Mouse (Mus musculus) bone marrow macrophage, adult 2 months (primary cell): ENCODE data around the gene Cfap61. TPM values are rescaled to one million over a fixed set of nuclear protein-coding genes. Genes with fewer than 3 reads are reported as not detected.

Source experiments
- H3K27ac ChIP-seq: 2 replicates; pipeline ENCODE4 v1.5.1; 2012; ENCODE audit warnings: low read depth, low read length; ENCODE audit not compliant: insufficient read depth
- H3K4me1 ChIP-seq: 2 replicates; pipeline ENCODE4 v1.6.1; 2012; ENCODE audit warnings: low read length; ENCODE audit not compliant: control insufficient read depth, insufficient read depth
- H3K4me3 ChIP-seq: 2 replicates; pipeline ENCODE4 v1.5.1; 2012; ENCODE audit warnings: mild to moderate bottlenecking, low read length, moderate library complexity; ENCODE audit not compliant: insufficient read depth
- CTCF ChIP-seq: IDR thresholded peaks from 2 replicates; pipeline ENCODE4 v1.5.1; 2012; ENCODE audit warnings: low read depth, mild to moderate bottlenecking, low read length, moderate library complexity
- POLR2A ChIP-seq: IDR thresholded peaks from 2 replicates; pipeline ENCODE4 v1.6.1; 2012; ENCODE audit warnings: mild to moderate bottlenecking, low read depth, low read length, borderline replicate concordance
- polyA plus RNA-seq: library from polyadenylated mRNA; stranded (reverse); fragments of >200 nt; gene quantifications from 2 replicates; pipeline ENCODE4 v1.2.4, GENCODE M21; 2012; ENCODE audit not compliant: missing spikeins, insufficient read depth, insufficient read length

Gene Cfap61
- polyA plus RNA-seq, 1 experiment = not detected

DNA sequence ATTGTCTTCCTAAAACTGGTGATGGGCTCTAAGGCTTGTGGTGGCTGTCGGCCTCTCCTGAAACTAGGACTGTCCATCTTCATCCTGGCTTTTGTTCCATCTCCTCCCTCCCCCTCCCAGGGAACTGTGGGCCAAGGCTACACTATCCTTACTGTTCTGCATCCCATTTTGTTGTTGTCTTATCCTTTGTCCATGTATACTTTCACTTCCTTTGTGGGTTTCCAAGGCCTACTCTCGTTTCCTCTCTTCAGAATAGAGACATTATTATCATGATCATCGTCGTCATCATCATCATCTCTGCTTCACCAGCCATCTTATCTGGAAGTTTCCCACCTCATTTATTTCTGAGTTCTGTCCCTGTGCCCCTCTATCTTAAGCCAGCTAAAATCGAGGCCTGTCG, 199.7 kb downstream of the Cfap61 start:
- Histone ChIP-seq H3K4me3 (no peak overlapping the region), H3K27ac (no peak overlapping the region), H3K4me1 (no peaks in the 10 kb centered on the region)
- TF ChIP-seq CTCF (no peak), POLR2A (no peak)

- no peaks in the 10 kb centered on the region for H3K4me1 ChIP-seq
- no peak overlapping the region for H3K27ac ChIP-seq
- TF ChIP-seq CTCF (no peak), POLR2A (no peak)
- H3K4me3 ChIP-seq = no peak overlapping the region
Observed at GRCm38 (mm10) chr2:146140711-146141110, 206.1 kb downstream of the Cfap61 start.

DNA sequence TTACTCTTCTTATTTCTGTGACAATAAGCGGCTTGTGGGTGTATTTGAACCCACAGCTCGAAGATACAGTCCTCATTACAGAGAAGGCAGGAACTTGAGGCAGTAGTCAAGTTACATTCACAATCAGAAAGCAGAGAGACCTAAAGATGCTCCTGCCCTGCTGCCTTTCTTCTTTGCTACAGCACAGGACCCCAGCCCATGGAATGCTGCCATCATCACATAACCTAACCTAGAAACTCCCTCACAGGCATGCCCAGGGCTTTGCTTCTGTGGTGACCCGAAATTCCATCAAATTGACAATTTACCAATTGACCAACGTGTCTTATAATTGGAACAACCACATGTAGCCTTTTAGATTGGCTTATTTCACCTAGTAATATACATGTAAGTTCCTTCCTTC, 212.7 kb downstream of the Cfap61 start:
- Histone ChIP-seq H3K27ac (no peak overlapping the region), H3K4me3 (no peak overlapping the region), H3K4me1 (no peaks in the 10 kb centered on the region)
- no peak for TF ChIP-seq POLR2A
- no peak for TF ChIP-seq CTCF

- Histone ChIP-seq H3K27ac (no peak overlapping the region), H3K4me1 (no peaks in the 10 kb centered on the region), H3K4me3 (no peak overlapping the region)
- TF ChIP-seq CTCF (no peak), POLR2A (no peak)
Observed at GRCm38 (mm10) chr2:146147801-146148200, 213.2 kb downstream of the Cfap61 start.

DNA sequence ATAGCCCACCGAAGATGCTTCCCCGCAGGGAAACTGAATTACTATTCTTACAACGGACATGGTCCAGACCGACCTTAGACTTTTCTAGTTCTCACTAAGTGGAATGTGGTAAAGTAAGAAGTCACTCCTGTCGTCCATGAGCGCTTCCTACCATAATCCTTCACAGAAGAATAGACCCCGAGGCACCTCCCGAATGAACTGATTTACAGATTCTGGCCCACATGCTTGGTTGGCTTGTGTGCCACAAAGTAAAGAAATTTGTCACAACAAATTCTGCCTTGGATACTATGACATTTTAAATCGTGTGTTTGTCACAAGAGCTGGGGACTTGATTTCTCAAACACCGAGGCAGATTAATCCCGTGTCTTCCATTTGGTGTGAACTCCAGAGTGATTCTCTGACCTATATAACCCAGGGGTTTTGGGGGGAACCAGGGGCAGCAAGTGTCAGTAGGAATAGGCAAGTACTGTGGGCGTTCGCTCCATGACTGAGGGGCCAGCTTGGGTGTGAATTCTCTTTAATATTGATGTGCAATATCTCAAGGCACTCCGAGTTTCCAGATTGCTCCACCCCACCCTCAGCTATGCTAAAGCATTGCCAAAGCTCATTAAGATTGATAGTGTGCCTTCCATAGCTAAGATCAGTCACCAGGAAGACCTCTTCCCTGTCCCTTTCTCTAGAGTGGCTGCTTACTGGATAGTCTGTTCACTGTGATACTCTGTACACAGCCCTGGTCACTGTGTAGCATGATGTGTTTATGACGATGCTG, 214.8 kb downstream of the Cfap61 start:
- TF ChIP-seq POLR2A (no peak), CTCF (no peak)
- no peak overlapping the region for H3K4me3 ChIP-seq
- H3K27ac ChIP-seq = no peak overlapping the region

GRCm38 (mm10) chr2:146168017-146168803, 233.6 kb downstream of the Cfap61 start:
- Histone ChIP-seq H3K27ac (no peak overlapping the region), H3K4me1 (no peaks in the 10 kb centered on the region), H3K4me3 (no peak overlapping the region)
- TF ChIP-seq POLR2A (no peak), CTCF (no peak)

More for the DNA sequence above, 214.8 kb downstream of the Cfap61 start:
- H3K4me1 ChIP-seq = no peaks in the 10 kb centered on the region

- TF ChIP-seq POLR2A = no peak
- TF ChIP-seq CTCF = no peak
- no peak overlapping the region for H3K4me3 ChIP-seq
- H3K27ac ChIP-seq = no peak overlapping the region
- no peaks in the 10 kb centered on the region for H3K4me1 ChIP-seq
Observed at GRCm38 (mm10) chr2:146169492-146169891, 234.9 kb downstream of the Cfap61 start.

GRCm38 (mm10) chr2:146172106-146172505, 237.5 kb downstream of the Cfap61 start:
- no peaks in the 10 kb centered on the region for H3K4me1 ChIP-seq
- H3K27ac ChIP-seq = no peak overlapping the region
- TF ChIP-seq CTCF (no peak), POLR2A (no peak)
- H3K4me3 ChIP-seq = no peak overlapping the region

DNA sequence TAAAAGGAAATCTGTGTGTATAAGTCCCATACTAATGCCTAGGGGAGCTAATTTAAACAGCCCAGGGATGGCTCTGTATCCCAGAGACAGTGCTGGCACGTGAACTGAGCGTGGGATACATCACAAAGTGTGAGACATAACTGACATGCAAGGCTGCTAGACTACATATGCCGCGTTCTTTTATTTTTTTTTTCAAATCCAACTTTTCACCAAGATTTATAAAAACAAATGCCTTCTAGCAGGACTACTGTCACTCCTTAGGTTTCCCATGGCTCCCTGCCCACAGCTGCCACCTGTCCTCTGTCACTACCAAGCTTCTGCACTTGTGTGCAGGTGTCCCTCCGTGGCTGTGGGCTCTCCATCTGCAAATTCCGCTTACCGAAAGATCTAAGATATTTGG, 239.6 kb downstream of the Cfap61 start:
- TF ChIP-seq POLR2A (no peak), CTCF (no peak)

DNA sequence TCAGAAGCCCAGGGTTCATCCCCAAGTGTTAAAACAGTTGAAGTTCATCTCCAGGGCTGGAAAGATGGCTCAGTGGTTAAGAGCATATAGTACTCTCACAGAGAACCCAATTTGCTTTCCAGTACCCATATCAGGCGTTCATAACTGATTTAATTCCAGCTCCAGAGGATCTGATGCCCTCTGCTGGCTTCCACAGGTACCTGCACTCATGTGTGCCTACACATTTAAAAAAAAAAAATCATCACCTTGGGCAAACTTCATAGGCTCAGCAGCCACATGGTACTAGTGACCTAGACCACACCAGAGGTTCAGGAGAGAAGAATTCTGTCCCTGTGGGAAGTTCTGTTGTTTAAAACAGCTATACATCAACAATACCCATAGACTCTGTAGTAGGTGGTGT, 244.1 kb downstream of the Cfap61 start:
- Histone ChIP-seq H3K4me3 (no peak overlapping the region), H3K4me1 (no peaks in the 10 kb centered on the region), H3K27ac (no peak overlapping the region)
- TF ChIP-seq CTCF = no peak
- TF ChIP-seq POLR2A = no peak

More for the DNA sequence above, 239.6 kb downstream of the Cfap61 start:
- Histone ChIP-seq H3K4me1 (no peaks in the 10 kb centered on the region), H3K4me3 (no peak overlapping the region), H3K27ac (no peak overlapping the region)
